Mouse (Mus musculus): ENCODE data around the gene Hspa8. TPM values are rescaled to one million over a fixed set of nuclear protein-coding genes. Genes with fewer than 3 reads are reported as not detected.
A peak's percentile ranks its signal among the peaks of the same experiment; 100 is the strongest.
"Not testable (repeated sequence)": the region's sequence is repeated elsewhere in the genome, so short reads cannot be mapped to it uniquely, and the experiment has no call there.

The Hspa8 gene
- total and polyA plus RNA-seq, 2 experiments from 2014 or later = 2,499 to 4,346 TPM

DNA sequence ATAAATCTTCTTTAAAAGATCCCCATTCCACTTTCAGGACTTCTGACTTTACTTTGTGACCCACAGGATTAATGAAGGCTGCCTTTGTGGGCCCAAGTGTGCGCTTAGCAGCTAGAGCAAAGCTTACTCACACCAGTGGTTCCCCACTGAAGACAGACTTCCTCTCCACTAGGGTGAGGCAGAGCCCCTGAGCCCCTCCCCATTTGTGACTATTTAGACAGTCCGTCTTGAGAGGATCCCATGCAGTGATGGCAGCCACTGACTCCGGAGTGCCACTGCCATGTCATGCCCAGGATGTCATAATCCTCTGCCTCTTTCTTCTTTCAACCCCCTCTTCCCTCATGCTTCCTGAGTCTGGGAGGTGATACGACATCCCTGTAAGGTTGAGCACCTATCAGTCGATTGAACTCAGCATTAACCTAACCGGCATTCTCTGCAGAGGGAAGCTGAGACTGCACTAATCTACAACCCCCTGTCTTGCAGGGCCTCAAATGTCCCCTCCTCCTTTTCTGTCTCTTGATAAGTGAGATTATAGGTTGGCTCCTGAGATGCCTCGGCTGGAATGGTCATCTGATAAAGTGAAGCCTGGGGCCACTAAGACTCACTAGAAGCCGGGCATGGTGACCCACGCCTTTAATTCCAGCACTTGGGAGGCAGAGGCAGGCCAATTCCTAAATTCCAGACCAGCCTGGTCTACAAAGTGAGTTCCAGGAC, 2.4 kb upstream of the Hspa8 start:
- no peaks in the 10 kb centered on the region for H3K36me3 ChIP-seq (ENCODE audit: insufficient read depth, low read length)
- H3K27me3 ChIP-seq (ENCODE audit: insufficient read depth, low read length) = no peaks in the 10 kb centered on the region
- H3K4me3 ChIP-seq (ENCODE audit: low read depth, low read length) = no peak overlapping the region
- TF ChIP-seq CTCF (IDR thresholded peaks at IDR 0.05) = no peak
- peak overlapping the region; percentile 2; the same call in 1 of the 2 replicates for H3K27ac ChIP-seq (ENCODE audit: low read depth, low read length)
- ATAC-seq (ENCODE audit: low FRiP score) = no peak
- 69% methylated on average over 9 of the region's 9 CpGs for WGBS
- no peak for DNase-seq (ENCODE audit: low spot score)
- H3K9ac ChIP-seq (replicated peaks; ENCODE audit: low read length, poor library complexity, severe bottlenecking) = no peak overlapping the region
- no peaks in the 10 kb centered on the region for H3K4me1 ChIP-seq (ENCODE audit: insufficient read depth, low read length)
- H3K9me3 ChIP-seq (ENCODE audit: low read length) = no peaks in the 10 kb centered on the region
- H3K4me2 ChIP-seq (ENCODE audit: low read depth, low read length, poor library complexity, severe bottlenecking) = no peak overlapping the region

DNA sequence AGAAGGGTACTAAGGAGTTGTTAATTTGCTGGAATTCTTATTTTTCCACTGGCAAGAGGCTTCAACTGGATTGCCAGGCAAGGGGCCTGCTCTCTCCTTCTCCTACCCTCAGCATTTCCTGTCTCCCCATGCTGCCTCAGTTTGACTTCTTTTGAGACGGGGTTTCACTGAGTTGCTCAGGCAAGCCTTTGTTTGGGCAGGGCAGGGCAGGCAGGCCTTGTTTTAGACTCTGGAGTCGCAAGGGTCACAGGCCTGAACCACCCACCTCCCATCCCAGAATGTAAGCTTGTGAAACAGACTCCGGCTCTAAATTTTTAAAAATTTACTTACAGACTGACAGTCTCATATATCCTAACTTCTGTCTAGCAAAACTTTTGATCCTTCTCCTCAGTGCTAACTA, 1.7 kb upstream of the Hspa8 start:
- 44% methylated on average over 3 of the region's 3 CpGs for WGBS
- H3K9ac ChIP-seq (replicated peaks; ENCODE audit: low read length, poor library complexity, severe bottlenecking) = no peak overlapping the region

DNA sequence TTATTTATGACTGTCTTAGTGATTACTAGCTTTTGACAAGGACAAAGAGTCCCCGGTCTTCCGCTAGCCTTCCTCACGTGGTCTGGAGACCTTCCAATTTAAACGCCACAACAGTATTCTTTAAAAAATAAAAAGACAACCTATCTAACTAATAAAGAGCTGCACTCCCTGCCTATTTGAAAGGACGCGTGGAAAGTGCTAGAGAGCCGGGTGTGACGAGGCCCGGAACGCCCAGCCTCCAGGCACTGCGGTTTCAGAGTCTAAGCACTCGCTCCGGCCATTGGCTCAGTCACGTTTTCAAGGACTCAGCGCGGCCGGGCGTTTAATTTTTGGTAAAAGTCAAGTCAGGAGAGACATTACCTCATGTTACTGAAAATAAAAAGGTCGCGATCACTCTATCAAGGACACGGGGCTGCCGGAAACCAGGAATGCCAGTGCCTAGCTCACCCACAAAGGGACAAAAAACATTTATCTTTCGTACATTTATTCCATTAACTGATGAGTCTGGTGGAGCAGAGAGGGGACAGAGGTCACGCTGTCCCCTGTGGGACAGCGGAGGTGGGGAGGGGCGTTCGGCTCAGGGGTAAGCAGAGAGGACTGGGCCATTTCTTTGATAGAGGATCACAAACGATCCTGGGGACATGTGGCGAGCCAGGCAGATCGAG, 815 bp upstream of the Hspa8 start:
- WGBS = under 1% methylated on average over 30 of the region's 30 CpGs
- H3K36me3 ChIP-seq (ENCODE audit: insufficient read depth, low read length) = 0 out of 2 replicates have a peak, but pooled peaks cover under 1% of the 10 kb centered on the region

More for the DNA sequence above, 1.7 kb upstream of the Hspa8 start:
- Histone ChIP-seq H3K4me3 (ENCODE audit: low read depth, low read length) (no peak overlapping the region), H3K9me3 (ENCODE audit: low read length) (no peaks in the 10 kb centered on the region), H3K36me3 (ENCODE audit: insufficient read depth, low read length) (no peaks in the 10 kb centered on the region), H3K27ac (ENCODE audit: low read depth, low read length) (peak overlapping the region; percentile 97), H3K4me1 (ENCODE audit: insufficient read depth, low read length) (no peaks in the 10 kb centered on the region), H3K4me2 (ENCODE audit: low read depth, low read length, poor library complexity, severe bottlenecking) (no peak overlapping the region), H3K27me3 (ENCODE audit: insufficient read depth, low read length) (no peaks in the 10 kb centered on the region)
- ATAC-seq (ENCODE audit: low FRiP score) = no peak
- no peak for TF ChIP-seq CTCF (IDR thresholded peaks at IDR 0.05)
- DNase-seq (ENCODE audit: low spot score) = no peak

DNA sequence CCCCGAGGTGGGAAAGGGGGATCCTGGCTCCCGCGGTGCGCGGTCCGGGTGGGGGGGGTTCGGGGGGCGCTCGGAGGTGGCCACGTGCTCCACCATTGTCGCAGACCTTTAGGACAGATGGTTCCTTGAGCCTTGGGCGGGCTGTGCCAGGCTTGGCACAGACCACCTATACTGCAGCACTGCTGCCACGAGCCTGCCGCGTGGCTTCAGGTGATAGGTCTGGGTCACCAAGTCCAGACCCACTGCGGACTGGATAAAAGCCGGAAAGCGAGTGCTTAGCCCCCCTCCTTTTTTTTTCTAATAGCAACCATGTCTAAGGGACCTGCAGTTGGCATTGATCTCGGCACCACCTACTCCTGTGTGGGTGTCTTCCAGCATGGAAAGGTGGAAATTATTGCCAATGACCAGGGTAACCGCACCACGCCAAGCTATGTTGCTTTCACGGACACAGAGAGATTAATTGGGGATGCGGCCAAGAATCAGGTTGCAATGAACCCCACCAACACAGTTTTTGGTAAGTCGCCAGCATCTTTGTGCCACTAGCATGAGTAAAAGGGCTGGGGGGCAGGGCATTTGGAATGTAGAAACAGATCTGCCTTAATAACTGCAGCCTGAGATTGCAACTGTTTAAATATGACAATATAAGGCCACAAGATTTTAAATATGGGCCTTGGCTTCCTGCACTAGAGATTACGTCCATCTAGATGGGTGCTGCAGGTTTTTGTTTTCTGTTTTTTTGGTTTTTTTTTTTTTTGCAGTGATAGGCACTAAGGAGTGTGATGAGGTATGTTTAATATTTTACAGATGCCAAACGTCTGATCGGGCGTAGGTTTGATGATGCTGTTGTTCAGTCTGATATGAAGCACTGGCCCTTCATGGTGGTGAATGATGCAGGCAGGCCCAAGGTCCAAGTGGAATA, 1.1 kb downstream of the Hspa8 start:
- not testable (repeated sequence) for H3K27me3 ChIP-seq (ENCODE audit: insufficient read depth, low read length); H3K36me3 ChIP-seq (ENCODE audit: insufficient read depth, low read length); H3K9me3 ChIP-seq (ENCODE audit: low read length); H3K4me1 ChIP-seq (ENCODE audit: insufficient read depth, low read length)
- H3K27ac ChIP-seq (ENCODE audit: low read depth, low read length) = peak overlapping the region; percentile 97
- H3K4me2 ChIP-seq (ENCODE audit: low read depth, low read length, poor library complexity, severe bottlenecking) = peak overlapping the region; percentile 56
- peak overlapping the region; percentile 98 for H3K9ac ChIP-seq (replicated peaks; ENCODE audit: low read length, poor library complexity, severe bottlenecking)
- WGBS = under 1% methylated on average over 27 of the region's 28 CpGs
- ATAC-seq (ENCODE audit: low FRiP score) (peak; percentile 19), DNase-seq (ENCODE audit: low spot score) (peak; percentile 80)
- peak overlapping the region; percentile 94 for H3K4me3 ChIP-seq (ENCODE audit: low read depth, low read length)

More for the DNA sequence above, 815 bp upstream of the Hspa8 start:
- H3K9me3 ChIP-seq (ENCODE audit: low read length) = no peaks in the 10 kb centered on the region
- ATAC-seq (ENCODE audit: low FRiP score) (peak; percentile 16), DNase-seq (ENCODE audit: low spot score) (peak; percentile 82)
- H3K27ac ChIP-seq (ENCODE audit: low read depth, low read length) = peak overlapping the region; percentile 97
- H3K9ac ChIP-seq (replicated peaks; ENCODE audit: low read length, poor library complexity, severe bottlenecking) = peak overlapping the region; percentile 78
- H3K4me3 ChIP-seq (ENCODE audit: low read depth, low read length) = peak overlapping the region; percentile 94
- TF ChIP-seq CTCF (IDR thresholded peaks at IDR 0.05) = no peak
- peak overlapping the region; percentile 62 for H3K4me2 ChIP-seq (ENCODE audit: low read depth, low read length, poor library complexity, severe bottlenecking)
- H3K4me1 ChIP-seq (ENCODE audit: insufficient read depth, low read length) = no peaks in the 10 kb centered on the region
- no peaks in the 10 kb centered on the region for H3K27me3 ChIP-seq (ENCODE audit: insufficient read depth, low read length)

DNA sequence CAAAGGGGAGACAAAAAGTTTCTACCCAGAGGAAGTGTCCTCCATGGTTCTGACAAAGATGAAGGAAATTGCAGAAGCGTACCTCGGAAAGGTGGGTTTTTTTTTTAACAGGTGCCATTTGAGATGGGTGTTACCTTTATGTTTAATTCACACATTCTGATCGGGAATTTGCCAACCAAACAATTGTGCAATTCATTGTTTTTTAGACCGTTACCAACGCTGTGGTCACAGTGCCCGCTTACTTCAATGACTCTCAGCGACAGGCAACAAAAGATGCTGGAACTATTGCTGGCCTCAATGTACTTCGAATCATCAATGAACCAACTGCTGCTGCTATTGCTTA, 1.7 kb downstream of the Hspa8 start:
- DNase-seq (ENCODE audit: low spot score) = not testable (repeated sequence)

DNA sequence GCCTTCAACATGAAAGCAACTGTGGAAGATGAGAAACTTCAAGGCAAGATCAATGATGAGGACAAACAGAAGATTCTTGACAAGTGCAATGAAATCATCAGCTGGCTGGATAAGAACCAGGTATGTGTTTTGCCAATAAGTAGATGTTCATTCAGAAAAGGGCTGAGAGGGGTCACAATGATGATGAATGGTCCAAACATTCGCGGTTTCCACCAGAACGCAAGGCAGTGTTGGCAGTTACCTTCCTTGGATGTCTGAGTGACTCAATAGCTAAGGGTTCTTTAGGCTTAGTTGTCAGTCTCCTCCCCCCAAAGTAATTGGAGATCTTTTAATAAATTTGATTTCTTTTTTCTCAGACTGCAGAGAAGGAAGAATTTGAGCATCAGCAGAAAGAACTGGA, 3.8 kb downstream of the Hspa8 start:
- H3K27me3 ChIP-seq (ENCODE audit: insufficient read depth, low read length); H3K4me3 ChIP-seq (ENCODE audit: low read depth, low read length); H3K27ac ChIP-seq (ENCODE audit: low read depth, low read length); DNase-seq (ENCODE audit: low spot score); ATAC-seq (ENCODE audit: low FRiP score); H3K9ac ChIP-seq (replicated peaks; ENCODE audit: low read length, poor library complexity, severe bottlenecking); H3K9me3 ChIP-seq (ENCODE audit: low read length); H3K4me1 ChIP-seq (ENCODE audit: insufficient read depth, low read length); H3K36me3 ChIP-seq (ENCODE audit: insufficient read depth, low read length); H3K4me2 ChIP-seq (ENCODE audit: low read depth, low read length, poor library complexity, severe bottlenecking): not testable (repeated sequence)
- WGBS = 62% methylated on average over 3 of the region's 3 CpGs

More for the DNA sequence above, 1.7 kb downstream of the Hspa8 start:
- H3K27ac ChIP-seq (ENCODE audit: low read depth, low read length); H3K27me3 ChIP-seq (ENCODE audit: insufficient read depth, low read length); H3K4me1 ChIP-seq (ENCODE audit: insufficient read depth, low read length); ATAC-seq (ENCODE audit: low FRiP score); H3K36me3 ChIP-seq (ENCODE audit: insufficient read depth, low read length); H3K9me3 ChIP-seq (ENCODE audit: low read length): not testable (repeated sequence)
- Histone ChIP-seq H3K4me2 (ENCODE audit: low read depth, low read length, poor library complexity, severe bottlenecking) (peak overlapping the region; percentile 56), H3K9ac (replicated peaks; ENCODE audit: low read length, poor library complexity, severe bottlenecking) (peak overlapping the region; percentile 46), H3K4me3 (ENCODE audit: low read depth, low read length) (peak overlapping the region; percentile 94)
- 4% methylated on average over 8 of the region's 8 CpGs for WGBS
